Mouse (Mus musculus): Measurements from ENCODE around the gene Tbl1xr1.

Tbl1xr1 gene

GRCm38 (mm10) chr3:22090431-22091265, 14.2 kb downstream of the Tbl1xr1 start:
- DNase-seq (ENCODE audit: low read depth, low spot score) = no peak

- no peak for DNase-seq (ENCODE audit: low read depth, low spot score)
These were observed 14.8 kb downstream of the Tbl1xr1 start for GRCm38 (mm10) chr3:22091266-22091550.

- DNase-seq (ENCODE audit: low read depth, low spot score) = no peak
These were observed 15.2 kb downstream of the Tbl1xr1 start for GRCm38 (mm10) chr3:22091681-22092080.

GRCm38 (mm10) chr3:22092784-22093183, 16.3 kb downstream of the Tbl1xr1 start:
- no peak for DNase-seq (ENCODE audit: low read depth, low spot score)

GRCm38 (mm10) chr3:22103986-22104515, 27.6 kb downstream of the Tbl1xr1 start:
- DNase-seq (ENCODE audit: low read depth, low spot score) = no peak

- DNase-seq (ENCODE audit: low read depth, low spot score) = no peak
These were observed 29.0 kb downstream of the Tbl1xr1 start for GRCm38 (mm10) chr3:22105471-22105870.

GRCm38 (mm10) chr3:22108013-22108412, 31.6 kb downstream of the Tbl1xr1 start:
- no peak for DNase-seq (ENCODE audit: low read depth, low spot score)

- DNase-seq (ENCODE audit: low read depth, low spot score) = no peak
These were observed 33.2 kb downstream of the Tbl1xr1 start for GRCm38 (mm10) chr3:22109651-22110050.

- DNase-seq (ENCODE audit: low read depth, low spot score) = no peak
These were observed 37.3 kb downstream of the Tbl1xr1 start for GRCm38 (mm10) chr3:22113773-22114172.

GRCm38 (mm10) chr3:22115221-22115620, 38.8 kb downstream of the Tbl1xr1 start:
- peak; percentile 54 for DNase-seq (ENCODE audit: low read depth, low spot score)

- no peak for DNase-seq (ENCODE audit: low read depth, low spot score)
These were observed 39.2 kb downstream of the Tbl1xr1 start for GRCm38 (mm10) chr3:22115678-22116077.

- DNase-seq (ENCODE audit: low read depth, low spot score) = peak; percentile 42
These were observed 39.7 kb downstream of the Tbl1xr1 start for GRCm38 (mm10) chr3:22116188-22116587.

GRCm38 (mm10) chr3:22121741-22122140, 45.3 kb downstream of the Tbl1xr1 start:
- no peak for DNase-seq (ENCODE audit: low read depth, low spot score)

GRCm38 (mm10) chr3:22123145-22123544, 46.7 kb downstream of the Tbl1xr1 start:
- DNase-seq (ENCODE audit: low read depth, low spot score) = no peak

GRCm38 (mm10) chr3:22126251-22126826, 49.9 kb downstream of the Tbl1xr1 start:
- no peak for DNase-seq (ENCODE audit: low read depth, low spot score)

- DNase-seq (ENCODE audit: low read depth, low spot score) = no peak
These were observed 54.8 kb downstream of the Tbl1xr1 start for GRCm38 (mm10) chr3:22131277-22131676.

- no peak for DNase-seq (ENCODE audit: low read depth, low spot score)
These were observed 57.2 kb downstream of the Tbl1xr1 start for GRCm38 (mm10) chr3:22133626-22134025.

- peak; percentile 31 for DNase-seq (ENCODE audit: low read depth, low spot score)
These were observed 61.5 kb downstream of the Tbl1xr1 start for GRCm38 (mm10) chr3:22137793-22138579.

- DNase-seq (ENCODE audit: low read depth, low spot score) = no peak
These were observed 62.2 kb downstream of the Tbl1xr1 start for GRCm38 (mm10) chr3:22138580-22139099.

GRCm38 (mm10) chr3:22140111-22140658, 63.7 kb downstream of the Tbl1xr1 start:
- no peak for DNase-seq (ENCODE audit: low read depth, low spot score)

- DNase-seq (ENCODE audit: low read depth, low spot score) = no peak
These were observed 65.7 kb downstream of the Tbl1xr1 start for GRCm38 (mm10) chr3:22141984-22142719.
